8 mouse cellular contexts compared by ENCODE assay signal in genomic region chr7:29162750-29163525, GRCm38 (mm10).
DNase-seq lines count a peak whose midpoint lies in the region; TF ChIP-seq lines count a peak whose summit lies in the region.
"Had no signal": no experiment of that assay in that cellular context is flagged by ENCODE, and none has a peak within 500 bp of the region (broad histone marks: within the 10 kb centered on the region; RNA-seq: fewer than 3 reads in every experiment).

No protein-coding gene starts in this region.

- H3K9me3 ChIP-seq in E14TG2a.4 (ENCODE audit: low read length) = no peaks in the 10 kb centered on the region
- H3K9me3 ChIP-seq: embryonic facial prominence, embryonic 13.5 days had no signal

- peaks cover 22% of the 10 kb centered on the region; the same call in 1 of the 2 replicates for H3K27me3 ChIP-seq in E14TG2a.4 (ENCODE audit: insufficient read depth, low read length)

- H3K36me3 ChIP-seq in E14TG2a.4 (ENCODE audit: insufficient read depth, low read length) = peaks cover 11% of the 10 kb centered on the region

- peak overlapping the region; percentile 33; the same call in 1 of the 2 replicates for H3K4me3 ChIP-seq in E14TG2a.4 (replicated peaks; ENCODE audit: low read length)
- H3K4me3 ChIP-seq: embryonic facial prominence, embryonic 13.5 days had no signal

- TF ChIP-seq CTCF in E14TG2a.4 (conservative IDR thresholded peaks at IDR 0.05; ENCODE audit: low read length) = no peak

- H3K4me1 ChIP-seq in E14TG2a.4 (replicated peaks; ENCODE audit: low read depth, low read length) = peaks cover 68% of the 10 kb centered on the region

- DNase-seq in ZHBTc4 (ENCODE audit: low read depth, low spot score) = peak; percentile 97
- DNase-seq in kidney, adult 11 months = peak; percentile 81
- DNase-seq in lung, adult 18-20 months = peak; percentile 85 to 91
- peak; percentile 49 for DNase-seq in thymus, postnatal 25 days
- DNase-seq in right cerebral cortex, postnatal 36 days (ENCODE audit: low spot score in 2 of 2) = no peak
- no peak for DNase-seq in Muller cell, postnatal 12 days (ENCODE audit: inconsistent ontology term)

Comparison
In these comparisons a context has a peak if more than half of its experiments do, and no peak if none do; other contexts are left out.
1. DNase-seq: peak in ZHBTc4 (single experiment), kidney, adult 11 months (single experiment), lung, adult 18-20 months (2 of 2) and thymus, postnatal 25 days (single experiment); none in right cerebral cortex, postnatal 36 days (0 of 2) and Muller cell, postnatal 12 days (single experiment).